Mouse (Mus musculus) kidney, embryonic 16.5 days (tissue): ENCODE results near the gene Sp4. TPM values are rescaled to one million over a fixed set of nuclear protein-coding genes. Genes with fewer than 3 reads are reported as not detected.

Source experiments
- ATAC-seq: fragments of 200-750 bp; cut with Nextera tagmentation; 2 replicates; pipeline ENCODE4 v1.8.0; 2017; ENCODE audit warnings: moderate TSS enrichment; ENCODE audit not compliant: low FRiP score, low TSS enrichment
- H3K27ac ChIP-seq: fragments of 300-500 bp; sonication (generic); 2 replicates; pipeline ENCODE4 v1.5.1; 2014; ENCODE audit warnings: low read length
- H3K27me3 ChIP-seq: fragments of 300-500 bp; sonication (generic); 2 replicates; pipeline ENCODE4 v1.6.1; 2014; ENCODE audit warnings: low read length, control low read depth, mixed read lengths; ENCODE audit not compliant: insufficient read depth
- H3K36me3 ChIP-seq: fragments of 300-500 bp; sonication (generic); 2 replicates; pipeline ENCODE4 v1.6.1; 2014; ENCODE audit warnings: low read length, control low read depth, mixed read lengths; ENCODE audit not compliant: insufficient read depth
- H3K4me1 ChIP-seq: fragments of 300-500 bp; sonication (generic); 2 replicates; pipeline ENCODE4 v1.6.1; 2014; ENCODE audit warnings: low read length, control low read depth, mixed read lengths; ENCODE audit not compliant: insufficient read depth
- H3K4me2 ChIP-seq: fragments of 300-500 bp; sonication (generic); replicated peaks from 2 replicates; pipeline ENCODE4 v1.6.1; 2014; ENCODE audit warnings: low read depth, low read length
- H3K4me3 ChIP-seq: fragments of 300-500 bp; sonication (generic); 2 replicates; pipeline ENCODE4 v1.5.1; 2014; ENCODE audit warnings: mild to moderate bottlenecking, low read length
- H3K9ac ChIP-seq: fragments of 300-500 bp; sonication (generic); replicated peaks from 2 replicates; pipeline ENCODE4 v1.6.1; 2014; ENCODE audit warnings: low read length
- H3K9me3 ChIP-seq: fragments of 300-500 bp; sonication (generic); 2 replicates; pipeline ENCODE4 v1.6.1; 2016; ENCODE audit warnings: low read length, control low read depth
- WGBS: fragments of 180-500 bp; shearing (Covaris S2); extraction: QIAGEN DNeasy Blood & Tissue Kit; methylation state at CpG from one replicate; pipeline ENCODE4 v1.1.7; 2014; 5-methylcytosine and 5-hydroxymethylcytosine counted together
- polyA plus RNA-seq: library from polyadenylated mRNA; unstranded; fragments of >200 nt; fragmentation: Nextera tagmentation; extraction: Ambion mirVana; gene quantifications from 2 replicates; pipeline ENCODE4 v1.2.1, GENCODE M21; 2015

Sp4 gene
- polyA plus RNA-seq, 1 experiment from 2014 or later: 7.5 TPM

- Histone ChIP-seq H3K27ac (no peak overlapping the region), H3K9me3 (no peaks in the 10 kb centered on the region), H3K4me1 (peaks cover 20% of the 10 kb centered on the region), H3K4me3 (no peak overlapping the region), H3K4me2 (no peak overlapping the region), H3K9ac (no peak overlapping the region), H3K27me3 (no peaks in the 10 kb centered on the region), H3K36me3 (no peaks in the 10 kb centered on the region; the same call in 1 of the 2 replicates)
- WGBS: 90% methylated on average over 3 of the region's 3 CpGs
- no peak for ATAC-seq
Observed at GRCm38 (mm10) chr12:118303586-118303985, 2.3 kb upstream of the Sp4 start.

DNA sequence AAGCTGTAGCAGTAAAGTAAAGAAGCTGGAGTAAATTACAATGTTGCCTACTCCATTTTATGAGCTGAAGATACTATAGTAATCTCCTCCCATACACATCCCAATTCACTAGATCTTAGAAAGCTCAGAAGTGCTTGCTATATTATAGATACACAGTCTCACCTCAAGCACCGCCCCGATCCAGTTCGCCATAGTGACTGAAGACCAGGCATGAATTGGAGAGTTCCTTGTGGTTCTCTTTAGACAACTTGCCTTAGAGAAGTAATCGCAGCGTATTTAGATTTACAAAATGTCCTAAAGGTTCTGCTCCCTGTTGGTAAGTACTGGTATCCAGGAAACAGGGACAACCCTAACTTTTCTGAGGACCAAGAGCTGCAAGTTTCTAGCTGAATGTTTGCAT, 1.8 kb upstream of the Sp4 start:
- Histone ChIP-seq H3K9ac (no peak overlapping the region), H3K4me3 (peak overlapping the region; percentile 92; the same call in 1 of the 2 replicates)

GRCm38 (mm10) chr12:118301866-118302835, 911 bp upstream of the Sp4 start:
- H3K9me3 ChIP-seq: no peaks in the 10 kb centered on the region
- peak; percentile 93 for ATAC-seq

More for the DNA sequence above, 1.8 kb upstream of the Sp4 start:
- Histone ChIP-seq H3K4me1 (peaks cover 20% of the 10 kb centered on the region), H3K4me2 (peak overlapping the region; percentile 80), H3K27ac (no peak overlapping the region), H3K36me3 (no peaks in the 10 kb centered on the region; the same call in 1 of the 2 replicates), H3K27me3 (no peaks in the 10 kb centered on the region), H3K9me3 (no peaks in the 10 kb centered on the region)
- no peak for ATAC-seq
- WGBS: 92% methylated on average over 5 of the region's 5 CpGs

DNA sequence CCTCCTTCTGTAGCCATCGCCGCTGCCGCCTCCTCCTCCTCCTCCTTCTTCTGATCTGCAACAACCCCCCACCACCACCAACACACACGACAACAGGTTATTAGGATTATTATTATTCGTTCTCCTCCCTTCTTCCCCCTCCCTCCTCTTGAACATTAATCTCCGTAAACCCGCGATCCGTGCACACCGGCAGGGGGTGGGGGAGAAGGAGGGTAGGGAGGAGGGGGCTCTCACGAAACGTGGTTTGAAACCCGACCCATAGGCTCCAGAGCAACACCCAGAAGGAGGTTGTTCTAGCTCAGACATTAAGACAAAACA, 527 bp downstream of the Sp4 start:
- Histone ChIP-seq H3K4me1 (peaks cover 20% of the 10 kb centered on the region), H3K36me3 (no peaks in the 10 kb centered on the region; the same call in 1 of the 2 replicates), H3K4me3 (peak overlapping the region; percentile 92), H3K27me3 (no peaks in the 10 kb centered on the region), H3K27ac (peak overlapping the region; percentile 97), H3K4me2 (peak overlapping the region; percentile 68), H3K9ac (peak overlapping the region; percentile 78), H3K9me3 (no peaks in the 10 kb centered on the region)
- under 1% methylated on average over 13 of the region's 13 CpGs for WGBS
- ATAC-seq: peak; percentile 79; the same call in 1 of the 2 replicates

More at GRCm38 (mm10) chr12:118301866-118302835, 911 bp upstream of the Sp4 start:
- Histone ChIP-seq H3K9ac (peak overlapping the region; percentile 90), H3K27ac (peak overlapping the region; percentile 97), H3K27me3 (no peaks in the 10 kb centered on the region), H3K4me3 (peak overlapping the region; percentile 92), H3K36me3 (no peaks in the 10 kb centered on the region; the same call in 1 of the 2 replicates), H3K4me1 (peaks cover 20% of the 10 kb centered on the region), H3K4me2 (peak overlapping the region; percentile 80)
- WGBS: under 1% methylated on average over 74 of the region's 74 CpGs

DNA sequence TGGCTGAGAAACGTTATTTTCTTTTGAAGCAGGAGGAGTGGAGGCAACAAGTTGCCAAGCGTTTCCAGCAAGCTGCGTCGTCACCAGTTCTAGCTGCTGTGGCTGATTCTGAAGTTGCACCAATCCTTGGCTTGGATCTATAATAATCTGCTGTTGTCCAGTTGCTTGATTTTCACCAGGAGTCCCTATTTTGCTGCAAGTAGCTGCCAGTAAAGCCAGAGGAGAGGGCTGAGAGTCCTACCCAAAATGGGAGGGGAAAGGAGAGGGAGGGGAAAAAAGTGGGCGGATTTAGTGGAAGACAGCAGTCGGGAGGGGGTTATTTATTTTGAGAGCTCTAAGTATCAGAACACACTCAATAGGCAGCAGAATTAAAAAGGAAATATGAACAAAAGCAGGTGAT, 1.3 kb downstream of the Sp4 start:
- 20% methylated on average over 6 of the region's 6 CpGs for WGBS
- peak overlapping the region; percentile 21; the same call in 1 of the 2 replicates for H3K4me3 ChIP-seq
- no peaks in the 10 kb centered on the region for H3K27me3 ChIP-seq
- H3K9me3 ChIP-seq: no peaks in the 10 kb centered on the region
- H3K36me3 ChIP-seq: no peaks in the 10 kb centered on the region; the same call in 1 of the 2 replicates
- peaks cover 20% of the 10 kb centered on the region for H3K4me1 ChIP-seq
- H3K9ac ChIP-seq: peak overlapping the region; percentile 7; the same call in 1 of the 2 replicates
- ATAC-seq: no peak
- H3K4me2 ChIP-seq: peak overlapping the region; percentile 68
- 0 out of 2 replicates have a peak overlapping the region, but pooled peaks have one; percentile 18 for H3K27ac ChIP-seq

GRCm38 (mm10) chr12:118299172-118299571, 2.1 kb downstream of the Sp4 start:
- Histone ChIP-seq H3K27me3 (no peaks in the 10 kb centered on the region), H3K4me1 (peaks cover 20% of the 10 kb centered on the region), H3K36me3 (no peaks in the 10 kb centered on the region; the same call in 1 of the 2 replicates), H3K27ac (no peak overlapping the region), H3K4me3 (no peak overlapping the region), H3K9me3 (no peaks in the 10 kb centered on the region), H3K4me2 (no peak overlapping the region), H3K9ac (no peak overlapping the region)
- WGBS: 72% methylated on average over 9 of the region's 9 CpGs
- ATAC-seq: no peak

DNA sequence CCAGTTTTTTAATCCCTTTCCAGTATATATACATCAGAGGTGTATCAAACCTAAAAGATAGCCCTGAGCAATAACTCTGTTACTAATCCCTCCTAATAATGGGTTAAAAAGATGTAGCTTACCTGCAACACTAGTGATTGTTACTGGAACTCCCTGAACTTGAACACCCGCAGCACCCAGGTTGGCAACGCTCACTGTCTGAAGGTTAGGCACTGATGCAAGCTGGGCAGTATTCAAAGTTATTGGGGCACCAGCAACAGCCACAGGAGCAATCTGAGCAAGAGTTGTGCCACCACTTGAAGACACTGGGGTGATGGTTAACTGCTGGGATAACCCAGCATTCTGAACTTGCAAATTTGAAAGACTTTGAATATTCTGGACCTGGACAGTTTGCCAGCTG, 2.7 kb downstream of the Sp4 start:
- Histone ChIP-seq H3K9ac (no peak overlapping the region), H3K9me3 (no peaks in the 10 kb centered on the region), H3K4me2 (no peak overlapping the region), H3K27ac (no peak overlapping the region), H3K4me1 (peaks cover 20% of the 10 kb centered on the region), H3K27me3 (no peaks in the 10 kb centered on the region), H3K4me3 (no peak overlapping the region), H3K36me3 (no peaks in the 10 kb centered on the region; the same call in 1 of the 2 replicates)
- WGBS: 87% methylated on average over 2 of the region's 2 CpGs
- no peak for ATAC-seq

GRCm38 (mm10) chr12:118296236-118296635, 5.0 kb downstream of the Sp4 start:
- no peaks in the 10 kb centered on the region; the same call in 1 of the 2 replicates for H3K36me3 ChIP-seq
- no peaks in the 10 kb centered on the region for H3K27me3 ChIP-seq
- H3K4me1 ChIP-seq: peaks cover 13% of the 10 kb centered on the region
- H3K9me3 ChIP-seq: no peaks in the 10 kb centered on the region
- no peak overlapping the region for H3K4me2 ChIP-seq
- no peak overlapping the region for H3K4me3 ChIP-seq
- WGBS: 93% methylated on average over 2 of the region's 2 CpGs
- no peak overlapping the region for H3K9ac ChIP-seq
- no peak overlapping the region for H3K27ac ChIP-seq
- ATAC-seq: no peak

DNA sequence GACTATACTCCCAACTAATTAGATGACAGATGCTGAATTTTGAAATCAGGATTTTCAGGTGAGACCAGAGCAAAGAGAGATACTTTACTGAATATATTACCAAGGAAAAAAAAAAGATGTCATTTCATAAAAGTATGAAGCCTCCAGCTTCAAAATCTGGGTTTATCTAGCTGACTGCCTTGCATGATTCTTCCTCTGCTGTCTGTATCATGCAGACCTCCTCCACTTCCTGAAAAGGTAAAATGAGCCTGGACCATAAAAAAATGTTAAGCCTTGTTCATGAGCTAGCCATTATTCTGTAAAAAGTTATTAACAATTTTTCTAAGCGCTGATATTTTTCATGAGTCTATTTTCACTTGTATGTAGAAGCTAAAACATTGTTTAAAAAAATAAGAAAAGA, 5.4 kb downstream of the Sp4 start:
- Histone ChIP-seq H3K9ac (no peak overlapping the region), H3K27me3 (no peaks in the 10 kb centered on the region), H3K27ac (no peak overlapping the region), H3K36me3 (no peaks in the 10 kb centered on the region; the same call in 1 of the 2 replicates), H3K9me3 (no peaks in the 10 kb centered on the region), H3K4me3 (no peak overlapping the region), H3K4me2 (no peak overlapping the region), H3K4me1 (peaks cover 13% of the 10 kb centered on the region)
- ATAC-seq: no peak
- 87% methylated on average over 1 of the region's 1 CpGs for WGBS

DNA sequence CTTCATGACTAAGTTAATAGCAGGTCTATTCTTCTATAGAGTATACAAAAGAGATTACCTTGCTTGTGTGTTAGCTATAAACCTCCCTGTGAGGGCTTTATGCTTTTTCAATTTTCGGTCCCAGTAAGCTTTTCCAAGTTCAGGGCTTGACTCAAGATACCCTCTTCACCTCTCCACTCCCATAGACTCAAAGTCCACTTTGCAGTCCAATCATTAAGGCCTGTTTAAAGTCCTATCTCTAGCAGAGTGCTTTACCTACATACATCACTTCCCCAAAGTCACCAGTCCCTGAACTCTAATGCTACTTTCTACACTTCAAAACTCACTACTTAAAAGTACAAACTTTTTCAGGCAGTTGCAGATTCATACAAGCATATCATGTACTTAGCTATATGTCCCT, 12.3 kb downstream of the Sp4 start:
- Histone ChIP-seq H3K4me1 (no peaks in the 10 kb centered on the region), H3K27ac (no peak overlapping the region), H3K4me3 (no peak overlapping the region), H3K9me3 (no peaks in the 10 kb centered on the region), H3K27me3 (no peaks in the 10 kb centered on the region), H3K36me3 (no peaks in the 10 kb centered on the region), H3K4me2 (no peak overlapping the region), H3K9ac (no peak overlapping the region)
- WGBS: 78% methylated on average over 1 of the region's 1 CpGs
- no peak for ATAC-seq
